Mouse (Mus musculus): Measurements from ENCODE around the gene H1f0.

H1f0 gene

GRCm38 (mm10) chr15:79028237-79028738, at the start of gene H1f0:
TSS of gene H1f0 (plus strand) at chr15:79028450.
- DNase-seq = peak; percentile 99

- DNase-seq = peak in 1 of 2 experiments; percentile 40
These were observed 49.4 kb upstream of the H1f0 start for GRCm38 (mm10) chr15:78978875-78979274.

- peak; percentile 35 to 56 for DNase-seq
These were observed 48.2 kb upstream of the H1f0 start for GRCm38 (mm10) chr15:78980084-78980483.

GRCm38 (mm10) chr15:78982658-78983435, 45.4 kb upstream of the H1f0 start:
- peak; percentile 88 to 91 for DNase-seq

GRCm38 (mm10) chr15:78983436-78984285, 44.6 kb upstream of the H1f0 start:
- DNase-seq = peak in 1 of 2 experiments; percentile 45

GRCm38 (mm10) chr15:78984286-78984778, 43.9 kb upstream of the H1f0 start:
- DNase-seq = no peak

- DNase-seq = peak; percentile 78
These were observed 41.6 kb upstream of the H1f0 start for GRCm38 (mm10) chr15:78986536-78987220.

- DNase-seq = peak; percentile 97 to 99
These were observed 39.7 kb upstream of the H1f0 start for GRCm38 (mm10) chr15:78988499-78988971.

GRCm38 (mm10) chr15:78989152-78990092, 38.8 kb upstream of the H1f0 start:
- no peak for DNase-seq

GRCm38 (mm10) chr15:78990093-78990463, 38.2 kb upstream of the H1f0 start:
- DNase-seq = no peak

GRCm38 (mm10) chr15:78990970-78991525, 37.2 kb upstream of the H1f0 start:
- no peak for DNase-seq

GRCm38 (mm10) chr15:78992235-78992634, 36.0 kb upstream of the H1f0 start:
- peak in 1 of 2 experiments; percentile 44 for DNase-seq

- no peak for DNase-seq
These were observed 35.3 kb upstream of the H1f0 start for GRCm38 (mm10) chr15:78992925-78993324.

- DNase-seq = no peak
These were observed 32.3 kb upstream of the H1f0 start for GRCm38 (mm10) chr15:78995916-78996315.

- DNase-seq = no peak
These were observed 31.6 kb upstream of the H1f0 start for GRCm38 (mm10) chr15:78996663-78997062.

GRCm38 (mm10) chr15:78998348-78998747, 29.9 kb upstream of the H1f0 start:
- no peak for DNase-seq

- peak; percentile 47 to 59 for DNase-seq
These were observed 28.7 kb upstream of the H1f0 start for GRCm38 (mm10) chr15:78999586-78999985.

- DNase-seq = peak; percentile 62 to 77
These were observed 27.9 kb upstream of the H1f0 start for GRCm38 (mm10) chr15:79000357-79000791.

GRCm38 (mm10) chr15:79001559-79001958, 26.7 kb upstream of the H1f0 start:
- DNase-seq = no peak

- DNase-seq = peak; percentile 60 to 61
These were observed 26.2 kb upstream of the H1f0 start for GRCm38 (mm10) chr15:79002036-79002435.

- DNase-seq = no peak
These were observed 25.2 kb upstream of the H1f0 start for GRCm38 (mm10) chr15:79003079-79003478.

All from cerebellum, postnatal 10 days (tissue).